Mouse (Mus musculus): ENCODE results near the gene Amdhd1.

DNA sequence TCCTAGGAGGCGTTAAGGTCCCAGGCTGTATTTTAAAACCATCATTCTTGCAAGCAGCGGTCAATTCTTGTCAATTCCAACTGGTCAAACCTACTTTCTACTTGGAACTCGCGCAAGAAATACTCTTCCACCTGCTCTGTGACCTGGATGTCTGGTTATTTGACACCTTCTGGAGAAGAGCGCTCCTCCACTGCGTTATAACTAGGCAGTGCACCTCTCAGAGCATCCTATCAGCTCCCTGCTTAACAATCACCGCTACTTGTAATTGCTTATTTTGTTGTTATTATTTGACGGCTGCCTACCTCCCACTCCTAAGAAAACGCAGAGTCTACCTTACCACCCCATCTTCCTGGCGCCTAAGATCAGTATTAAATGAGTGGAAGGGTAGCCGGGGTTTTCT is 49.0 kb upstream of the Amdhd1 start:
- TF ChIP-seq GATA1 (IDR thresholded peaks at IDR 0.05; ENCODE audit: low read length) (no peak), TAL1 (IDR thresholded peaks at IDR 0.05; ENCODE audit: low read length) (no peak)
